Mouse (Mus musculus): ENCODE results near the gene Gpr3. TPM values are rescaled to one million over a fixed set of nuclear protein-coding genes. Genes with fewer than 3 reads are reported as not detected.

Gpr3 gene
- total RNA-seq, 2 experiments from 2014 or later, result 5.1 to 5.2 TPM

DNA sequence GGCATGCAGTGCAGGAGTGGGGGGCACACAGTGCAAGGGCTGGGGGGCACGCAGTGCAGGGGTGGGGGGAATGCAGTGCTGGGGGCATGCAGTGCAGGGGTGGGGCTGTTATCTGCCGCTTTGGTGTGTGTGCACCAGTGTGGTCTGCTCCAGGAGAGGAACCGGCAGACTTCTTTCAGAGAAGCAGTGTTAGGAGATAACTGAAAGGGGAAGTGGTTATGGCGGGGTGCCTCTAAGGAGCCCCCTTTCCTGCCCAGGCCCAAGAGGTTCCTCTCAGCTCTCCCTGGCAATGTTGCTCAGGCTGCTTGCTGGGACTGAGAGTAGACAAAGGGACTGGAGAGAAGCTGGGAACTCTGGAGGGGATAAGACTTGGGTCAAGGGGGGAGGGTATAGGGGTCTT lies 25.6 kb upstream of the Gpr3 start:
- intact Hi-C loops (cut with DNase I), result no loop called here
- no peak for DNase-seq (ENCODE audit: extremely low spot score in 1 of 2, low spot score in 2 of 2)

DNA sequence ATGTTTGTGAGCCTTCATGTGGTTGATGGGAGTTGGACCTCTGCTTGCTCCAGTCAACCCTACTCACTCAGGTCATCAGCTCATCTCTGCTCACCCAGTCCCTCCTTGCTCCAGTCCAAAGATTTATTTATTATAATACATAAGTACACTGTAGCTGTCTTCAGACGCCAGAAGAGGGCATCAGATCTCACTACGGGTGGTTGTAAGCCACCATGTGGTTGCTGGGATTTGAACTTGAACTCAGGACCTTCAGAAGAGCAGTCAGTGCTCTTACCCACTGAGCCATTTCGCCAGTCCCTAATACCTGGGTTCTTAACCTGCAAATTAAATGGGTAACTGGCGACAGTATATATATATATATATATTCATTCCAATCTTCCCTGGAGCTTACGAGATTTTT lies 23.1 kb upstream of the Gpr3 start:
- intact Hi-C loops (cut with DNase I), result no loop called here
- no peak for DNase-seq (ENCODE audit: extremely low spot score in 1 of 2, low spot score in 2 of 2)

- intact Hi-C loops (cut with DNase I), result no loop called here
- DNase-seq (ENCODE audit: extremely low spot score in 1 of 2, low spot score in 2 of 2), result no peak
Observed at GRCm38 (mm10) chr4:133234771-133235170, 22.4 kb upstream of the Gpr3 start.

- no peak for DNase-seq (ENCODE audit: extremely low spot score in 1 of 2, low spot score in 2 of 2)
- intact Hi-C loops (cut with DNase I), result no loop called here
Observed at GRCm38 (mm10) chr4:133233285-133233976, 21.1 kb upstream of the Gpr3 start.

DNA sequence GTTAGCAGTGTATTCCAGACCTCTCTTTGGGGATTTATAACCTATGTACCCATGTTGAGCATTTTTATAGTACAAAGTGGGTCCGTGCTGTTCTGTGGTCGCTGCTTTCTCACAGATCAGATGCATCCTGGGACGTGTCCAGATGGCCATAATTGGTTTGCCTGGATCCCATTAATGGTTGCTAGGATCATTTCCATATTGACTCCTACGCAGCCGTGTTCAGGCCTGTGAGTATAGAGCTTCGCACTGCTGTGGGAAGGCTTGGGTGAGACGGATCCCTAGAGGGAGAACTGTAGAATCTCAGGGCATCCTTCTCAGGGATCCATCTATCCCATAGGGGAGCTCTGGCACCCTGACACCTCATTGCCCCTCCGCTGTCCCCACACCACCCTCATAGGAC lies 17.2 kb upstream of the Gpr3 start:
- DNase-seq (ENCODE audit: extremely low spot score in 1 of 2, low spot score in 2 of 2), result no peak
- intact Hi-C loops (cut with DNase I), result no loop called here

GRCm38 (mm10) chr4:133227636-133228035 lies 15.3 kb upstream of the Gpr3 start:
- no peak for DNase-seq (ENCODE audit: extremely low spot score in 1 of 2, low spot score in 2 of 2)
- intact Hi-C loops (cut with DNase I), result no loop called here

DNA sequence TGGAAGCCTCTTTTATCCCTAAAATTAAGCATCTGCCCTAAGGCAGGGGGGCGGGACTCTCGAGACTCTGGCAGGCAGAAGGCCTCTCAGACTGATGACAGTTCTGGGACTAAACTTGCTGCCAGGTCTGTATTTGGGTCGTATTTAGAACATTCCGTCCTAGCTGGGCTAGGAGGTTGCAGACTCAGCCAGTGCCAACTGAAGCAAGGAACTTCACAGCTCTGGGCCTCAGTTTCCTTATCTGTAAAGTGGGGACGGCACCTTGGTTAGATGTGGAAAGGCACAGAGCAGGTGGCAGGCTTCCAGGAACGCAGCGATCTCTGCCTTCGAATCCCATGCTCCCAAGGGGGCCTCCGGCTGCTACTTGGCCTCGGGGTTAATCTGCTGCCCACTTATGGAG lies 13.7 kb upstream of the Gpr3 start:
- no peak for DNase-seq (ENCODE audit: extremely low spot score in 1 of 2, low spot score in 2 of 2)
- intact Hi-C loops (cut with DNase I), result no loop called here

GRCm38 (mm10) chr4:133223875-133224274 lies 11.5 kb upstream of the Gpr3 start:
- no peak for DNase-seq (ENCODE audit: extremely low spot score in 1 of 2, low spot score in 2 of 2)
- intact Hi-C loops (cut with DNase I), result no loop called here

- intact Hi-C loops (cut with DNase I), result no loop called here
- no peak for DNase-seq (ENCODE audit: extremely low spot score in 1 of 2, low spot score in 2 of 2)
Observed at GRCm38 (mm10) chr4:133221701-133222100, 9.4 kb upstream of the Gpr3 start.

DNA sequence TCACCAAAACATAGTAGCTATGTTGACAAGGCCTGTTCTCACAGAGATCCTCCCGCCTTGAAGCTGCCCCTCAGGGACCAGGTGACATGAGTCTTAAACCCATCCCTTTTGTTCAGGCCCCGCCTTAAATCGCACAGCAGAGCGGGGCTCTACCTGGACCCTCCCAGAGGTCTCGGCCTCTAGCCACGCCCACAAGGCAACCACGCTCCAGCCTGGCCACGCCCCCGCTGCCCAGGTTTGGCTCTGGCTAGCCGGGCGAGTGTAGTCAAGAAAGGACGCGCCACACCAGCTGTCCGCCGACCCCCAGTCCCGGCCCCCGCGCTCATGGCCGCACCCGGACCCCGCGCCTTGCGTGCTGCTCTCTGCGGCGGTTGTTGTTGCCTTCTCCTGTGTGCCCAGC lies 8.3 kb upstream of the Gpr3 start:
- intact Hi-C loops (cut with DNase I), result no loop called here
- no peak for DNase-seq (ENCODE audit: extremely low spot score in 1 of 2, low spot score in 2 of 2)

DNA sequence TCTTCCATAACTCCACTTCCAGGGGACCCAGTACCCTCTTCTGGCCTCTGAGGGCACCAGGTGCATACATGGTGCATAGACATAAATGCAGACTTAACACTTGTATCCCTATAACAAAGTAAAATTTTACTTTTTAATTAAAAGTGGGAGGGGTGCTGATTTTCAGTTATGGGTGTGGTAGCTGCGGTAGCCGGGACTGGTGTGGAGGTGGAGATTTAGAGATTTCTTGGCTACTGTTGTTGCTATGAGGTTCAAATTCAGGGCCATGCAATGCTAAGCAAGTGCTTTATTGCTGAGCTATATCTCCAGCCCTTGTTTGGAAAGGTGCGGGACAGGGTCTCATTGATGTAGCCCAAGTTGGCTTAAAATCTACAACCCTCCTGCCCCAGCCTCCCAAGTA lies 6.4 kb upstream of the Gpr3 start:
- intact Hi-C loops (cut with DNase I), result loop anchor here (10.0 kb wide), 1 partner anchor 274 kb away; no protein-coding TSS in a partner anchor

DNA sequence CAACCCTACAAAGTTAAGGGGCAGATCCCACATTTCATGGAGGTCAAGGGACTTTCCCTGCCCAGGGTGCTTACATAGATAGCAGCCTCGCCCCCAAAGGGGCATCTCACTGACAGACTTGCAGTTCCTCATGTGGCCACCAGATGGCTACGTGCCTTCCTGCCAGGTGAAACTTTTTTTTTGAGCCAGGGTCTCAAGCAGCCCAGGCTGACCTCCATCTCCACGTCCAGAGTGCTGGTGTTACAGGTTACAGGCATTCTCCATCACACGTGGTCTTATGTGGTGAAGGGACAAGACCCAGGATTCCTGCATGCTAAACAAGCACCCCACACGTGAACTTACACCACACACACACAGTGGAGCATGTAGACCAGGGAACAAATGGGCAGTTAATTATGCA lies 5.3 kb upstream of the Gpr3 start:
- DNase-seq (ENCODE audit: extremely low spot score in 1 of 2, low spot score in 2 of 2), result peak in 1 of 2 experiments; percentile 67
- intact Hi-C loops (cut with DNase I), result loop anchor here (10.0 kb wide), 1 partner anchor 273 kb away; no protein-coding TSS in a partner anchor

More for the DNA sequence above, 6.4 kb upstream of the Gpr3 start:
- no peak for DNase-seq (ENCODE audit: extremely low spot score in 1 of 2, low spot score in 2 of 2)

DNA sequence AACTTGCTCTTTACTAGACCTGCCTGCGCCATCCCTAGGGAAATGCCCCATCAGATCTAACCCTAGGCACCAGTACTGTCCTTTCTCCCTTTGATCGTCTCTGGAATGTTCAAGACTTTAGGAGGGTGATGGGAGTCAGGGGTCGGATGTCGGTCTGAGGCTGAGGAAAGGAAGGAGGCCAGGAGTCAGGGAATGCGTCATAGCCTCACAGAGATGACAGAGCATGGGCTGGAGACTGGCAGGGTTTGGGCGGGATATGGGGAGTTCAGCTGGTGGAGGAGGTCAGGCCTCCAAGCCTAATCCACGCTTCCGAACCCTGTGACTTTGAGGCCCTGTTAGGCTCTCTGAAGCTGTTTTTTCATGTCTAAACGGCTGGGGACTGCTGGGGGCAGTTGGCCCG lies 1.3 kb upstream of the Gpr3 start:
- intact Hi-C loops (cut with DNase I), result loop anchor here (5.0 to 10.0 kb wide), 3 partner anchors 84 to 269 kb away; partner anchors contain the start of gene Ahdc1
- DNase-seq (ENCODE audit: extremely low spot score in 1 of 2, low spot score in 2 of 2), result no peak

- intact Hi-C loops (cut with DNase I), result loop anchor here (5.0 to 10.0 kb wide), 3 partner anchors 84 to 268 kb away; partner anchors contain the start of gene Ahdc1
- DNase-seq (ENCODE audit: extremely low spot score in 1 of 2, low spot score in 2 of 2), result no peak
Observed at GRCm38 (mm10) chr4:133213268-133213590, 893 bp upstream of the Gpr3 start.

- intact Hi-C loops (cut with DNase I), result loop anchor here (5.0 to 10.0 kb wide), 3 partner anchors 85 to 268 kb away; partner anchors contain the start of gene Ahdc1
- peak; percentile 55 to 89 for DNase-seq (ENCODE audit: extremely low spot score in 1 of 2, low spot score in 2 of 2)
Observed at GRCm38 (mm10) chr4:133212562-133213267, 379 bp upstream of the Gpr3 start.

DNA sequence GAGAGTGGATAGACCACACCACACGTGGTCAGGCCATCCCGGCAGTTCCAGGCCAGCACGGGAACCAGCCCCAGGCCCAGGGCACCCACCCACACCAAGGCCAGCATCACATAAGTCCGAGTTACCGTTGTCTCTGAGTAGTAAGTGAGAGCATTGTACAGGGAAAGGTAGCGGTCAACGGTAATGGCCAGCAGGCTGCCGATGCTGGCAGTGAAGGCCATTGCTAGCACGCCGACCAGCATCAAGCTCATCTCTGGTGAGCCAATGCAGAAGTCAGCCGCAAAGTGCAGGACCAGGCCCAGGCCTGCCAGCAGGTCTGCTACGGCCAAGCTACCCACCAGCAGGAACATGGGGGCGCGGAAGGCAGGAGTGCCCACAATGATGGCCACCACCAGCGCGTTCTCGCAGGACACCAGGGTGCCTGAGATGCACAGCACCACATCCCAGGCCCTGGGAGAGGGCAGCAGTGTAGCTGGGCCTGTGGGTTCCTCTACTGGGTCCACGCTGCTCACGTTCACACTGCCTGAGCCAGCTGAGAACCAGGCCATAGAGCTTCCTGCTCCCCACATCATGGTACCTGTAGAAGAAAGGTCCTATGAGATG lies 1.4 kb downstream of the Gpr3 start:
- intact Hi-C loops (cut with DNase I), result loop anchor here (5.0 to 10.0 kb wide), 3 partner anchors 86 to 266 kb away; partner anchors contain the start of gene Ahdc1
- DNase-seq (ENCODE audit: extremely low spot score in 1 of 2, low spot score in 2 of 2), result no peak

- DNase-seq (ENCODE audit: extremely low spot score in 1 of 2, low spot score in 2 of 2), result no peak
- intact Hi-C loops (cut with DNase I), result loop anchor here (5.0 to 10.0 kb wide), 3 partner anchors 87 to 265 kb away; partner anchors contain the start of gene Ahdc1
Observed at GRCm38 (mm10) chr4:133210023-133210787, 2.1 kb downstream of the Gpr3 start.

- DNase-seq (ENCODE audit: extremely low spot score in 1 of 2, low spot score in 2 of 2), result no peak
- intact Hi-C loops (cut with DNase I), result no loop called here
Observed at GRCm38 (mm10) chr4:133209366-133209765, 3.0 kb downstream of the Gpr3 start.

DNA sequence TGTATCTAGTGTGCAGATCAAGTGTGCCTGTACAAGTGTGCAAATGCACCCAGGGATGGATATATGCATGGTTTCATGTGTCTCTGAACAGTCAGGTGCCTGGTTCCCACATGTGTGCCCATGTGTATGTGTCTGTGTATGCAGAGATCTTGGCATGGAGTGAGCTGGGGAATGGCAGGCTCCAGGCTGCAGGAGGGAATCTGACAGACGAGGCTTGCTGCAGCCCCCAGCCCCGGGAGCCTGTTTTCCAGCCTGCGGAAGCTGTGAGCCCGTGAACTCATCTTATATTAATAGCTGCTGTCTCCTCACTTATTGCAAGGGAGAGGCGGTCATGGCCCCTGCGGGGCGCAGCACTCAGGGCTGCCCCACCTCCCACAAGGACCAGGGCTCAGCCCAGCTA lies 8.0 kb downstream of the Gpr3 start:
- intact Hi-C loops (cut with DNase I), result no loop called here
- DNase-seq (ENCODE audit: extremely low spot score in 1 of 2, low spot score in 2 of 2), result no peak

Data from left cerebral cortex, postnatal 10 days (tissue).